Comparison of ENCODE assay signal across 8 mouse cellular contexts in the genomic region with DNA sequence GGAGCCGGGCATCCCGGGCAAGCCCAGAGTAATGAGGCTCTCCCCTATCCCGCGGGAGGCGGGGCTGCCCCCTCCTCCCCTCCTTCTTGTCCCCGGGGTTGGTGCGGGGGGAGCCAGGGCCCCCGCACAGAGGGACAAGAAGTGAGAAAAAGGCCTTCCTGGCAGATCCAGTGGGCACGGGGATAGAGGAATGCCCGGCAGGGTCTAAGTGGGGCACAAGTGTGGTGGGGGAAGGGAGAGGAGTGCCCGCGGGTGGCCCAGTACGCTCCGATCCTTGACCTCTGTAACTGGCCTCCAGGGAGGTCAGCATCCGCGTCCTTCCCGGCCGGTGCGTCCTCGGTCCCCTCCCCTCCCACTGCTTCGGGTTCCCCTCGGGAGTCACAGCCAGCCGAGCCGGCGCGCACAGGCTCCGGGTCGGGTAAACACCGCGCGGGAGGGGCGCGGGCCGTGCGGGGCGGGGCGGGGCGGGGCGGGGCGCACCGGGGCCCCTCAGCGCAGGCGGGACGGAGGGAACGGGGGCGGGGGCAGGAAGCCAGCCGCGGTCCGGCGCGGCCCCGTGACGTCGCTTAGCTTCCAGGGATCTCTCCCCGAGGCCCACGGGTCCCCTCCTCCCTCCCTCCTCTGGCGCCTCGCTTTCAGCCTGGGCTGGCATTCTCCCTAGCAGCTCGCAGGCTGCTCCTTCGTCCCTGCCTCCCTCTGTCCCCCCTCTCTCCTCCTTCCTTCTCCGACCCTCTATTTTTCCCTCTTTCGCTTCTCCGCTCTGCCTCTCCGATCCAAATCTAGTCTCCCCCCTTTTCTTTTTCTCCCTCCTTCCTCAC. TPM values are rescaled to one million over a fixed set of nuclear protein-coding genes. Genes with fewer than 3 reads are reported as not detected.
A peak's percentile ranks its signal among the peaks of the same experiment; 100 is the strongest.
DNase-seq lines count a peak whose midpoint lies in the region; ATAC-seq and TF ChIP-seq lines count a peak whose summit lies in the region.

A gene (plus strand): TSS at position 562 of the 818 bp plus-strand sequence.

- peak; percentile 79 for ATAC-seq in hindbrain, embryonic 15.5 days (ENCODE audit: low FRiP score, low read depth)
- peak; percentile 91 for ATAC-seq in lung, postnatal 0 days

- no peaks in the 10 kb centered on the region for H3K9me3 ChIP-seq in hindbrain, embryonic 15.5 days
- no peaks in the 10 kb centered on the region for H3K9me3 ChIP-seq in lung, postnatal 0 days (ENCODE audit: low read length)

- H3K4me1 ChIP-seq in hindbrain, embryonic 15.5 days (replicated peaks), result peaks cover 51% of the 10 kb centered on the region
- peaks cover 9% of the 10 kb centered on the region for H3K4me1 ChIP-seq in lung, postnatal 0 days (ENCODE audit: insufficient read depth, low read depth, low read length)

- H3K4me2 ChIP-seq in hindbrain, embryonic 15.5 days, result peak within 1 kb of the TSS; percentile 86
- H3K4me2 ChIP-seq in lung, postnatal 0 days (replicated peaks; ENCODE audit: low read depth, low read length), result peak within 1 kb of the TSS; percentile 87

- H3K36me3 ChIP-seq in hindbrain, embryonic 15.5 days, result no peaks in the 10 kb centered on the region
- H3K36me3 ChIP-seq in lung, postnatal 0 days (ENCODE audit: insufficient read depth, low read length), result no peaks in the 10 kb centered on the region

- peak within 1 kb of the TSS; percentile 96 for H3K4me3 ChIP-seq in hindbrain, embryonic 15.5 days
- peak within 1 kb of the TSS; percentile 84 for H3K4me3 ChIP-seq in lung, postnatal 0 days (ENCODE audit: low read depth, low read length)

- H3K27ac ChIP-seq in hindbrain, embryonic 15.5 days (replicated peaks), result peak within 1 kb of the TSS; percentile 96
- peak within 1 kb of the TSS; percentile 91 for H3K27ac ChIP-seq in lung, postnatal 0 days (ENCODE audit: low read length)

- peak; percentile 61 for TF ChIP-seq EP300 in lung, postnatal 0 days (IDR thresholded peaks at IDR 0.05)

- DNase-seq in T-cell, adult 2 months (ENCODE audit: low spot score), result peak; percentile 26
- DNase-seq in cerebellum, postnatal 25 days, result peak; percentile 87 to 92
- peak; percentile 80 for DNase-seq in gastrocnemius, adult 18-20 months (ENCODE audit: low spot score)
- peak; percentile 82 to 83 for DNase-seq in layer of hippocampus, postnatal 36 days
- peak; percentile 94 for DNase-seq in lung, postnatal 0 days (ENCODE audit: low spot score)
- peak; percentile 55 for DNase-seq in ovary, postnatal 14 days (ENCODE audit: low spot score)
- peak; percentile 64 for DNase-seq in urinary bladder, adult 2 months (ENCODE audit: low spot score)

- H3K9ac ChIP-seq in hindbrain, embryonic 15.5 days, result peak within 1 kb of the TSS; percentile 99
- H3K9ac ChIP-seq in lung, postnatal 0 days (replicated peaks; ENCODE audit: low read depth), result peak within 1 kb of the TSS; percentile 76

- no peak for TF ChIP-seq CTCF in lung, postnatal 0 days (IDR thresholded peaks at IDR 0.05)

- H3K27me3 ChIP-seq in hindbrain, embryonic 15.5 days, result no peaks in the 10 kb centered on the region
- no peaks in the 10 kb centered on the region; the same call in 1 of the 2 replicates for H3K27me3 ChIP-seq in lung, postnatal 0 days (replicated peaks; ENCODE audit: insufficient read depth, low read length)

- WGBS in hindbrain, embryonic 15.5 days, result under 1% methylated on average over 56 of the region's 64 CpGs
- WGBS in lung, postnatal 0 days, result 1% methylated on average over 26 of the region's 64 CpGs

RNA-seq across cellular contexts. Expression of the gene that starts here (rescaled TPM):
- total RNA-seq in gastrocnemius, adult 18-20 months (2021), result 1 to 10 TPM; 3.8 to 7.7 TPM
- polyA plus RNA-seq in hindbrain, embryonic 15.5 days (2015; fragmentation: Nextera tagmentation; extraction: Ambion mirVana), result 16.9 and 17.0 TPM in 2 replicates
- 100 to 1,000 TPM; 359 to 375 TPM for total RNA-seq in layer of hippocampus, postnatal 36 days (2021)
- polyA plus RNA-seq in lung, postnatal 0 days (2015; fragmentation: Nextera tagmentation; extraction: Ambion mirVana), result 10.9 and 12.7 TPM in 2 replicates
- polyA plus RNA-seq in urinary bladder, adult 2 months (2012; rRNA removed), result 20.1 and 23.5 TPM in 2 replicates

Comparison
In these comparisons a context has a peak if more than half of its experiments do, and no peak if none do; other contexts are left out.
1. Peak in every context shown above with its lines: DNase-seq, ATAC-seq, H3K4me3 ChIP-seq and H3K27ac ChIP-seq.
2. RNA of the gene that starts here (total RNA-seq): 359 to 375 TPM in layer of hippocampus, postnatal 36 days; 3.8 to 7.7 TPM in gastrocnemius, adult 18-20 months; every median in the first group is over 10 times any median in the second.
3. DNase-seq: peak in every context shown above with its lines; median percentile 94 in lung, postnatal 0 days; 90 in cerebellum, postnatal 25 days; 82 in layer of hippocampus, postnatal 36 days; 80 in gastrocnemius, adult 18-20 months; 64 in urinary bladder, adult 2 months; 55 in ovary, postnatal 14 days; 26 in T-cell, adult 2 months.